Mouse (Mus musculus): ENCODE measurements around the gene Ezr.

DNA sequence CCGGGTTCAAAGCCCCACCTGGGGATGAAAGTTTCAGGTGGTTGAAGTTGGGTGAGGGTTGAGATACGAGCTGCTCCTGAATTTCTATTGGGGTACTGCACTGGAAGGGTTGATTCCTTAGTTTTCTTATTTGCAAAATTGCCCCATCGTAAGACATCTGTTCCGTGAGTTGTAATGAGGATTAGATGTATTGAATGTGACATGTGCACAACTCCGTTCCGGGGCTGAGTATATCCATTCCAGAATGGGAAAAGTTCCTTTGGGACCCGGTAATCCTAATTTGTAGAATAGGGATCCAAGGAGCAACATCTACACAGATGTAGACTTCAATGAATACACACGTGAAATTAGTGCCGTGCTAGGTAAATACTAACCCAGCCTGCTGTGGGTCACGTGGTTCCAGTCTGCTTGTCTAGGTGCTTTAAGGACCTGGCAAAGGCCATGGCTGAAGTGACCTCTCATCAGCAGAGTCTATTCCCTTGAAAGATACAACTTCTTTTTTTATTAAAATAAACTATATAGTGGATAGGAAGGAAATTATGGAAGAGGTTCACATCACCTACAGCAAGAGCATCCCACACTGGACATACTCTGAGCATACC, 1.3 kb upstream of the Ezr start:
- TF ChIP-seq CTCF (IDR thresholded peaks at IDR 0.05; ENCODE audit: low read depth), result no peak
- no peak for TF ChIP-seq EP300 (optimal IDR thresholded peaks at IDR 0.05)

All from stomach, postnatal 0 days (tissue).